Mouse (Mus musculus): ENCODE measurements around the gene Galk2. TPM values are rescaled to one million over a fixed set of nuclear protein-coding genes. Genes with fewer than 3 reads are reported as not detected.

Galk2 gene
- total and polyA plus RNA-seq, 2 experiments from 2014 or later = 25.1 to 53.4 TPM

GRCm38 (mm10) chr2:126002291-126002690 is 143.4 kb downstream of the Galk2 start:
- Histone ChIP-seq H3K36me3 (replicated peaks; ENCODE audit: control insufficient read depth, insufficient read depth, low read length) (no peaks in the 10 kb centered on the region), H3K27ac (ENCODE audit: low read depth) (no peak overlapping the region), H3K4me1 (ENCODE audit: control insufficient read depth, insufficient read depth) (no peaks in the 10 kb centered on the region), H3K4me3 (ENCODE audit: low read depth, low read length) (no peak overlapping the region), H3K9me3 (replicated peaks; ENCODE audit: control insufficient read depth, low read length) (no peaks in the 10 kb centered on the region), H3K27me3 (ENCODE audit: control insufficient read depth, insufficient read depth, low read length) (no peaks in the 10 kb centered on the region), H3K9ac (replicated peaks; ENCODE audit: low read depth, low read length) (no peak overlapping the region), H3K4me2 (ENCODE audit: low read depth, low read length) (no peak overlapping the region)
- no peak for TF ChIP-seq EP300 (IDR thresholded peaks at IDR 0.05; ENCODE audit: low read depth)
- no peak for TF ChIP-seq CTCF (IDR thresholded peaks at IDR 0.05; ENCODE audit: low read depth)
- DNase-seq (ENCODE audit: low spot score) (no peak), ATAC-seq (ENCODE audit: insufficient read depth, low read depth) (no peak)
- 75% methylated on average over 5 of the region's 5 CpGs for WGBS

DNA sequence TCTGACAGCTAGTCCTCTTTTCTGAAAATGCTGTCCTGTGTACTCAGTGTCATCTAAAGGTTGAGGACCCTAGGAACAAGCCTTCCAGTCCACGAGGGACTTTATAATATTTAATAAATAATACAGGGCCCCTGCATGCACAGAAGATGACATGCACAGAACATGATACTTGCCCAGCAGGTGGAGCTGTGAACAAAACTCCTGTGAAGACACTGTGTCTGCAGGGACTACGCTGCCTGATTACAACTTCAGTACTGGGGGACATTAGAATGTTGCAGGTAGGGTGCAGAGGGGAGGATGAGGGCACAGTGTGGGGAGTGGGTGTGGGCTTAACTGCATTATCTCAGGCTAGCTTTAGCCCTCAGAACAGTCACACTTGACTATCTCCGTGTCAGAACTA is 147.2 kb downstream of the Galk2 start:
- DNase-seq (ENCODE audit: low spot score) = peak; percentile 44
- H3K9ac ChIP-seq (replicated peaks; ENCODE audit: low read depth, low read length) = no peak overlapping the region
- no peaks in the 10 kb centered on the region for H3K4me1 ChIP-seq (ENCODE audit: control insufficient read depth, insufficient read depth)
- ATAC-seq (ENCODE audit: insufficient read depth, low read depth) = peak; percentile 24; the same call in 1 of the 2 replicates
- H3K27ac ChIP-seq (ENCODE audit: low read depth) = no peak overlapping the region
- TF ChIP-seq EP300 (IDR thresholded peaks at IDR 0.05; ENCODE audit: low read depth) (no peak), CTCF (IDR thresholded peaks at IDR 0.05; ENCODE audit: low read depth) (peak; percentile 74)
- H3K9me3 ChIP-seq (replicated peaks; ENCODE audit: control insufficient read depth, low read length) = no peaks in the 10 kb centered on the region
- H3K36me3 ChIP-seq (replicated peaks; ENCODE audit: control insufficient read depth, insufficient read depth, low read length) = no peaks in the 10 kb centered on the region
- H3K4me3 ChIP-seq (ENCODE audit: low read depth, low read length) = no peak overlapping the region
- no peaks in the 10 kb centered on the region for H3K27me3 ChIP-seq (ENCODE audit: control insufficient read depth, insufficient read depth, low read length)
- WGBS = 29% methylated on average over 3 of the region's 3 CpGs
- H3K4me2 ChIP-seq (ENCODE audit: low read depth, low read length) = no peak overlapping the region

GRCm38 (mm10) chr2:126006742-126007141 is 147.8 kb downstream of the Galk2 start:
- H3K27me3 ChIP-seq (ENCODE audit: control insufficient read depth, insufficient read depth, low read length) = no peaks in the 10 kb centered on the region
- H3K4me1 ChIP-seq (ENCODE audit: control insufficient read depth, insufficient read depth) = no peaks in the 10 kb centered on the region
- H3K9me3 ChIP-seq (replicated peaks; ENCODE audit: control insufficient read depth, low read length) = no peaks in the 10 kb centered on the region
- H3K4me2 ChIP-seq (ENCODE audit: low read depth, low read length) = no peak overlapping the region
- ATAC-seq (ENCODE audit: insufficient read depth, low read depth) (no peak), DNase-seq (ENCODE audit: low spot score) (no peak)
- no peak overlapping the region for H3K4me3 ChIP-seq (ENCODE audit: low read depth, low read length)
- TF ChIP-seq EP300 (IDR thresholded peaks at IDR 0.05; ENCODE audit: low read depth) (no peak), CTCF (IDR thresholded peaks at IDR 0.05; ENCODE audit: low read depth) (no peak)
- WGBS = 65% methylated on average over 2 of the region's 2 CpGs
- no peak overlapping the region for H3K9ac ChIP-seq (replicated peaks; ENCODE audit: low read depth, low read length)
- H3K27ac ChIP-seq (ENCODE audit: low read depth) = no peak overlapping the region
- no peaks in the 10 kb centered on the region for H3K36me3 ChIP-seq (replicated peaks; ENCODE audit: control insufficient read depth, insufficient read depth, low read length)

DNA sequence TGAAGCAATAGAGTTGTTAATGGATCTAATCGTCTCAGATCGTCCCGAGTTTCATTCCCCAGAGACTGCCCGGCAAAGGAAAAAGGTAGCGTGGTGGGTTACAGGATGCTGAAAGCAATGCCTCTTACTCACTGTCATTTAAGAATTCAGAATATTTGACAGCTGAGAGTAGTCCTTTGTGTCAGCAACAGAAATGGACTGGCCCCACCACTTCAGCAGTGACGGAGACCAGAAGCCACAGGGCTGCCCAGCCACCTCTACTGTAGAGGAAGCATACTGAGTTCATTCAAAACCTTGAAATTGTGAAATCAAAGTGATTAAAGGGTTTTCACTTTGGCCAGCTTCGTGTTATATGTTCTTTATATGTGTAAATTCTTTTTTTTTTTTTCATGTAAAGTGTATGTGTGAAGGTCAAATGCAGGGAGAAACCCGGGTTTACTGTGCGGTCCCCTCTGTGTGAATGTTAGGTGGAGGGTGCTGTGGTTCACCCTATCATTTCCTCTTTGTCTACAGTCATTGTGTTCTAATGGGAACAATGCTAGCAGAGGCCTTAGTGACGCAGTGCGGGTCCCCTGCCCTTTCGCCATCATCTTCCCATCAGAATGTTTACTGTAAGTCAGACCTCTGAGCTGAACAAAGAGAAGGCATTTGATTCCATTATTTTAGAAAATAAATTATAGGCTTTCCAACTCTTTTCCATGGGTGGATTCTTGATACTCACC is 156.2 kb downstream of the Galk2 start:
- Histone ChIP-seq H3K4me1 (ENCODE audit: control insufficient read depth, insufficient read depth) (no peaks in the 10 kb centered on the region; the same call in 1 of the 2 replicates), H3K27ac (ENCODE audit: low read depth) (no peak overlapping the region), H3K4me2 (ENCODE audit: low read depth, low read length) (no peak overlapping the region), H3K36me3 (replicated peaks; ENCODE audit: control insufficient read depth, insufficient read depth, low read length) (no peaks in the 10 kb centered on the region), H3K27me3 (ENCODE audit: control insufficient read depth, insufficient read depth, low read length) (no peaks in the 10 kb centered on the region), H3K9ac (replicated peaks; ENCODE audit: low read depth, low read length) (no peak overlapping the region), H3K4me3 (ENCODE audit: low read depth, low read length) (no peak overlapping the region), H3K9me3 (replicated peaks; ENCODE audit: control insufficient read depth, low read length) (no peaks in the 10 kb centered on the region)
- 34% methylated on average over 12 of the region's 12 CpGs for WGBS
- TF ChIP-seq EP300 (IDR thresholded peaks at IDR 0.05; ENCODE audit: low read depth) (no peak), CTCF (IDR thresholded peaks at IDR 0.05; ENCODE audit: low read depth) (no peak)
- no peak for ATAC-seq (ENCODE audit: insufficient read depth, low read depth)
- no peak for DNase-seq (ENCODE audit: low spot score)

DNA sequence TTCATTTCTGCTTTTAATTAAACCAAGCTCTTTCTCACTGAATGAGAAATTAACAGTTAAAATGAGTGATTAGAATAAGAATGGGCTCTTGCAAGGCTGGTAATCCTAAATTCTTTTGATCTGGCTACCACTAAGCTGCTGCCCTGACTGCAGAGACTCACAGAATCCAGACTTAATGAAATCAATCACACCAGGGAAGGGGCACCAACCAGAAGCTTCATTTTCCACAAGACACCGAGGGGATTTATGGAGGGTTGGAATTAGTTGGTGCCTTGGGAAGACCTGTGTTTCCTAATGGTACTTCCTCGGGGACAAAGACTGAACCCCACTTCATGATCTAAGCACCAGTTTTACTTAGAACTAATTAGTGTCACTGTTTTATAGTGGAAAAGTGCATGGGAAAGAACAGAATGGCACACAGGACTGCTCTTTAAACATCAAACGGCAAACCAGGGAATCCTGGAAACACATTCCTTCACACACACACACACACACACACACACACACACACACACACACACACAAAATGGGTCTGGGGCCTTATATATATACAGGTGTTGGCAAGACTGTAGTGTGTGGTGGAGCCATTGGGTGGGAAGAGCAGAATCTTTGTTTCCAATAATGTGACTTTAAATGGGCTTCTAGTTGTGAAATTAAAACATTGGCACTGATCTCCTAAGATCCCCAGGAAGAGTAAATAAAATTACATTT is 157.0 kb downstream of the Galk2 start:
- Histone ChIP-seq H3K4me2 (ENCODE audit: low read depth, low read length) (no peak overlapping the region), H3K4me1 (ENCODE audit: control insufficient read depth, insufficient read depth) (no peaks in the 10 kb centered on the region; the same call in 1 of the 2 replicates), H3K4me3 (ENCODE audit: low read depth, low read length) (no peak overlapping the region), H3K36me3 (replicated peaks; ENCODE audit: control insufficient read depth, insufficient read depth, low read length) (no peaks in the 10 kb centered on the region), H3K9me3 (replicated peaks; ENCODE audit: control insufficient read depth, low read length) (no peaks in the 10 kb centered on the region), H3K27me3 (ENCODE audit: control insufficient read depth, insufficient read depth, low read length) (no peaks in the 10 kb centered on the region), H3K9ac (replicated peaks; ENCODE audit: low read depth, low read length) (no peak overlapping the region), H3K27ac (ENCODE audit: low read depth) (no peak overlapping the region)
- ATAC-seq (ENCODE audit: insufficient read depth, low read depth) (no peak), DNase-seq (ENCODE audit: low spot score) (no peak)
- 66% methylated on average over 3 of the region's 3 CpGs for WGBS
- TF ChIP-seq EP300 (IDR thresholded peaks at IDR 0.05; ENCODE audit: low read depth) = no peak
- no peak for TF ChIP-seq CTCF (IDR thresholded peaks at IDR 0.05; ENCODE audit: low read depth)
